Mouse (Mus musculus): ENCODE measurements around the gene Snx1.

Snx1 gene

DNA sequence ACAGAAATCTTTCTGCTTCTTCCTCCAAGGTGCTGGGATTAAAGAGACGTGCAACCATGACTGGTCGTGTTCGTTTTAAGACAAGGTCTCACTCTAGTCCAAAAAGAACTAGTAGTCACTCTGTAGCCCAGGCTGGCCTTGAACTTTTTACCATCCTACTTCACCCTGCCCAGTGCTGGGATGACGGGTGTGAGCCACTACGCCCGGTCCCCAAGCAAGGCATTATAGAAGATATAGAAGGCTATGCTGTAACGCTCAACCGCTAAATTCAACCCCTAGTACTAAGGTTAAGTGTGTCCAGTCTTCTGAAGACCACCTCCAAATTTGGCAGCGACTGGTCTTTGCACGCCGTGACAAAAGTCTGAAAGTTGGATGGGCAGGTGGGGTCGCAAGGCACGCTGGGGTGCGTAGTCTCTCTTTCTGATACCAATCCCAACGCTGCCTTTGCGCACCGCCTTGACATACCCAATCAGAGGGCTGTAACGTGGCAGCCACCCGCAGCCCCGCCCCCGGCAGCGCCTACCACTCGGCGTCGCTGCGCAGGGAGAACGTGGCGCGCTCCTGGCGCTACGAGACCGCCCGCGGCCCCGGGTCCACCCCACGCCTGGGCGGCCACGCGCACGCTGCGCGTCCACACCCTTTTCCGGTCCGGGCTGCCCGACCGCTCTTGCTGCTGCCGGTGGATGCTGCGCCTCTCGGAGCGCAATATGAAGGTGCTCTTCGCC, 66.6 kb downstream of the Snx1 start, which contains the start of gene Ppib:
TSS of gene Ppib (plus strand) at position 640 of the 725 bp plus-strand sequence.
- in situ Hi-C loops (cut with MboI; ENCODE audit: low sequenced_read_pairs) = no loop called here

DNA sequence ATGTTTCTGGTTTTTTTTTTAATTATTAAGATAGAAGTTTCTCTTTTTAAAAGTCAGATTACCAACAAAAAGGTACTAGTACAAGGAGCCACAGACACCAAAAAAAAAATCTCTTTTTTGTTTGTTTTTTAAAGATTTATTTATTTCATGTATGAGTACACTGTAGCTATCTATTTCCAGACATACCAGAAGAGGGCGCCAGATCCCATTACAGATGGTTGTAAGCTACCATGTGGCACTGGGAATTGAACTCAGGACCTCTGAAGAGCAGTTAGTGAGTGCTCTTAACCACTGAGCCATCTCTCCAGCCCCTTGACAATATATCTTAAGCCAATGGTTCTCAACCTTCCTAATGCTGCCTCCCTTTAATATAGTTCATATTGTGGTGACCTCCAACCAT, 72.8 kb downstream of the Snx1 start:
- in situ Hi-C loops (cut with MboI; ENCODE audit: low sequenced_read_pairs) = no loop called here

DNA sequence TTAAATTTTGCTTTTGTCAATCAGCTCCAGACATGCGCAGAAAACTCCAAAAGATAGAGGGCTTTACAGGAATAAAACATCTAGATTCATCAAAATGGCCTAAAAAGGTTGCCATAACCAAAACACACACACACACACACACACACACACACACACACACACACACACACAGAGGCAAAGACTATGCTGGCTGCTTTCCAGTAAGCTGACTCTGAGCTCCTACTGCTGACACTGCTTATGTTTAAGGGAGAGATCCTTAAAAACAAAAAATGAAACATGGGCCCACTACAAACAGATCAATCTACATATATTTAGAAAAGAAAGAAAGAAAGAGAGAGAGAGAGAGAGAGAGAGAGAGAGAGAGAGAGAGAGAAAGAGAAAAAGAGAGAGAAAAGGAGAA, 73.7 kb downstream of the Snx1 start:
- in situ Hi-C loops (cut with MboI; ENCODE audit: low sequenced_read_pairs) = no loop called here

DNA sequence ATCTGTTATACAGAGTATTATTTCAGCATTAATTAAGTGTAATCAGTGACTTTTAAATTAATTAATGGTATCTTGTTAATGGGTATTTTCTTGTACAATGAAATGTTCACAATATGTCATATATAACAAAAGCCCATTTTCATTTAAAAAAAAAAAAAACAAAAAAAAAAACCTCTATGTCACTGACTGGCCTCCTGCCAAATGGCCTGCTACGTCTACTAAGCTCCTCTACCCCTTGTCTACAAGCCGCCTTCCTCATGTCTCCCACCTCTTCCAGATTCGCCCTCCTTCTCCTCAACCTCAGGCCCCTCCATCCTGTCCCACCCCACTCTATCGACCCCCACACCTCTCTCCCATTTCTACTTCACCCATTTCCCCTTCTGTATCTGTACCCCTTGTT, 74.9 kb downstream of the Snx1 start:
- in situ Hi-C loops (cut with MboI; ENCODE audit: low sequenced_read_pairs) = no loop called here

DNA sequence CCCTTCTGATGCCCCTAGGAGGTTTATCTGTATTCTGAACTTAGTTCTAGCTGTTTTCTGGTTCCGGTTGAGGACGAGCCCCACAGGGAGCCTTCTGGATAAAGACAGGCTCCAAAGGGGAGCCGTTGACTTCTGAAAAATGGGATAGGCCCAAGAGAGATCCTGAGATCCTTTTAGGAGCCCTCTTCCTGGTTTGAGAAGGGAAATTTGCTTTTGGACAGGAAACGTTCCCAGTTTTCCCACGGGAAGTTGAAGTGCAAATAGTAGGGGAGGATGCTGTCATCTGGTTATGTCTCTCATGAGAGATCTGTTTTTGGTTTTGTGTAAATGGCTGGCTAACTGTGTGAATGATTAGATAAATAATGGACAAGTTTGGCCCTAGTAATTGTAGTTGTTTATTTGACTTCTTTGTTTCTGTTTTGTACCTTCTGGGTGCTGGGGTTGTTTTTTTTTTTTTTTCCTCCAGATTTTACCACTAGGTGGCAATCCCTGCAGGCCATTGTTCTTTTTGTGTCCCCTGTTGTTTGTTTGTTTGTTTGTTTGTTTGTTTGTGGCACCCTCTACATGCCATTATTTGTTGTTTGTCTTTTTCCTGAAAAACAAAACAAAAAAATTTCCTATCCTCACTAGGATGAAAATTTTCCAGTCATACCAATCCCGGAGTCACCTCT, 76.3 kb downstream of the Snx1 start:
- in situ Hi-C loops (cut with MboI; ENCODE audit: low sequenced_read_pairs) = no loop called here

DNA sequence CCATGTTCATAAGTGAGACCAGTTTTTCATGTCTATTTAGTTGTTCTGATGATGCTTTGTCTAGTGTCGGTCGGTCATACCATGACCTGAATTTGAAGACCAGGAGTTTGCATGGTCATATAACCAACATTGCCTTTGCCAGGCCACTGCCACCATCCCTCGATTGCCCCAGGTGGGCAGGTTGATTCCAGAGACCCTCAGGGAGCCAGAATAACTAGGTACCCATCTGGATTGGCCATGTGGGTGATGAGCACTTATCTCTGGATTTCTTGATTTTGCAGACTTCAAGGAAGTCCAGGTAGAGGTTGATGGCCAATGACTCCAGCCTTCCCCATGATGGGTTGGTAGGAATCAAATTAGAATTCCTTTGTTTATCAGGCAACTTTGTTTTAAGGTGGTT, 83.1 kb downstream of the Snx1 start:
- in situ Hi-C loops (cut with MboI; ENCODE audit: low sequenced_read_pairs) = no loop called here

DNA sequence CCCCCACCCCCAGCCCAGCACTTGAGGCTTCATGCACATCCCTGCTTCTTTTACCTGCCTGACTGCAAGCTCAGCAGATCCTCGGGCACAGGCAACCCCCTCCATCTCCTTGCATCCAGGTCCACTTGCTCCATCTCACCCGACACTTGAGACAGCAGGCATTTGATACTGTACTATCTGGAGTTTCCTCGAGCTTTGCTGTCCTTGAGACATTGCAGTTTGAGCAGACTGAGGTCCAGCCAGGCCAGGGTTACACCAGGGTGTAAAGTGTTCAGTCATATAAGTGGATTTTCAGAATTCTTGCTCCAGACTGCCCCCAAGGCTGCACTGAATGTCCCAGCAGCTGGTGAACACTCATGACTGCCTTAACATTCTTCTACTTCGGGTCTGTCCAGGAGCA, 84.1 kb downstream of the Snx1 start:
- in situ Hi-C loops (cut with MboI; ENCODE audit: low sequenced_read_pairs) = no loop called here

DNA sequence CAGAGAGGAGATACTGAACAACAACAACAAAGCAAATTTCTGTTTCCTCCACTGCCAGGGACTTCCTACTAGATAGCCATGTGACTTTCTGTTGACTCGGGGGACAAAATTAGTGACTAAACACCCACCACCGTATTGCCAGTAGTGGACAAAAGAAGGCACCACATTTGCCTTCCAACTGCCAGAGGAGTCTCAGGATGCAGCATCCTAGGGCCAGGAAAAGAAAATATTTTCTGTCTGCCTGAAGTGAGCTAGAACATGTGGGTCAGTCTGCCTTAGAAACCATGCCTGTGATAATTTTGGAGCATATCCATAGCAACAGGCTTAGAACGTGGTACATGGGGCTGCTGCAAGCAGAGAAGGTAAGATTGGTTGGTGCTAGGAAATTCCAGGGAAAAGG, 85.6 kb downstream of the Snx1 start:
- in situ Hi-C loops (cut with MboI; ENCODE audit: low sequenced_read_pairs) = no loop called here

DNA sequence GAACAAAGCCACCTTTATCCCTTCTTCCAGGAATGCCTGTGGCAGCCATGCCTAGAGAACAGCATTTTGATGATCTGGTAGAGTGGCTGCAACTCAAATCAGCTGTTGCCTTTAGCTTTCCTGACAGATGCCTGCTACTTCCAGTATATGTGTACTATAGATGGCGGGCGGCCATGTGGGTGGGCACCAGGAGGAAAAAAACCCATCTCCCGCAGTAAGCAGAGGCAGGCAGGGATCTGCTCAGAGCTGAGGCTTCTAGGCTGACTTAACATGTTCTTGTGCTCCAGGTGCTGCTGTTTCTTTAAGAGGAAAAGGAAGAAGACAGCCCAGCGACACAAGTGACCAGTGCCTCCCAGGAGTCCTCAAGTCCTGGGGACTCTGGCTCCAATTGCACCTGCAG, 87.1 kb downstream of the Snx1 start:
- in situ Hi-C loops (cut with MboI; ENCODE audit: low sequenced_read_pairs) = no loop called here

DNA sequence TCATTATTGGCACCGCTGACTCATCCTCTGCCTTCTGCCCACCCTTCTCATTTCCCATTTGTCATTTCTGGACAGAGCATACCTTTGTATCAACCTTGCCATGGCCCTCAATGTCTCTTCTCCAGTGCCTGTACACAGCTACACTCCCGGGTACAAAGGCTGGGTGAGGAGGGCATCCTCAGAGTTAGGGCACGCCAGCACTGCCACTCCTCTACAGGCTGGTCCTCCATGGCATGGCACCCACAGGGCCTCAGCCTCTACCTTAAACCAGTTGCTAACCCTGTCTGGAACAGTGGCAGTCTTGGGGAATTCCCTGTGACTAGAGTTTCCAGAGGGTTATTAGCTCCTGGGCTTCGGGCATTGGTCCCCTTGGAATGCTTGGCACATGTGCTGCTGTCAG, 87.8 kb downstream of the Snx1 start:
- in situ Hi-C loops (cut with MboI; ENCODE audit: low sequenced_read_pairs) = no loop called here
